Mouse (Mus musculus) T-helper 1 cell (primary cell): ENCODE measurements at regions not wholly inside any gene's neighbourhood (a gene's known extent, or its start where the extent isn't known, plus 50 kb on each side); places are given as distances from the start of the nearest gene placed in this dataset.

ENCODE experiments used
- in situ Hi-C: fragments of 300-600 bp; cut with MboI, MseI; formaldehyde crosslinking; loops from one replicate; pipeline ENCODE4 v1.15.1; 2025; ENCODE audit warnings: high pct_unique_total_duplicates

DNA sequence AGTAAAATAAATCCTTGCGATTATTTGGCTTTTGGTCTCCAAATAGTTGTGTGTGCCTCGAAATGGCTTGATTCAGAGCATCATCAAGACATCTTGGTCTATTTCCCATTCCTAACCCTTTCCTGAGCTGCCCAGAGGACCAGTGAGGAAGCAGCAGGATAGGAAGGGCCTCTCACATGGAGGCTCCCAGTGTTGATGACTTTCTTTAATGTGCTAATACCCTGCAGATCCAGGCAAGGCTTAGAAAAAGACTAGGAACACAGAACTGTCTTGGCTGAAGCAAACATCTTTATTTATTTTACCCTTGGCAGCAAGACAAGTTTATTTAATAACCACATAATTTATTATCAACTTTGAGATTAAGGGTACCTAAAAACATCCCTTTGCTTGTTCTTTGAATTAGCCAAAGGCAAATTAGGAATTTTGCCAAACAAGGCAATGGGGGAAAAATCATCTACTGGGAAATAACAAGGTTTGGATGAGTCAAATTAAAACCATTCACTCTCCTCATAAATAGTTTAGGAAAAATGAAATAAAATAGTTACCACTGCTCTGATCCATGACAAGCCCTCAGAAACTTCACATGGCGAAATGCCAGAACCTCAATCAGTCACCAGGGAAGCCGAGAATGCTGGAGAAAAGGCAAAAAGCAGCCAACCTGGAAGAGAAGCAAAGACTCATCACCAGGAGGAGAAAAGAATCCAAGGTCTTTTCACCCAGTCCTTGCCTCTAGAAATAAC is 263.1 kb upstream of the 1700056E22Rik start:
- in situ Hi-C loops, result no loop called here

DNA sequence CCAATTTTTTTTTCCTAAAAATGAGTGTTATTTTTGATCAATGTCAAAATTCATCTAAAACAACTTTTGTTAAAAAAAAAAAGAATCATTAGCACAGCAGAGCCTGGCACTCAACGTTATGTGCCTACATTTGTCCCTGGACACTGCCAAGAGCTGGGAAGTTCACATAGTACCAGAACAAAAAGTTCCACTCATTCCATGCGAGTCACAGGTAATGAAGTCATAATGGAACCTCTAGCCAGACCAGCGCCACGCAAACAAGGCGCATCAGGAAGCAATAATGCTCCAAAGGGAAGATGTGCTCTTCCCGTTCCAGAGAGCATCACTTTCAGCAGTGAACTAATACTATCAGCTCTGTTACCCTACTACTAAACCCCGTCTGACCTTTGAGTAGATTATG is 257.0 kb upstream of the 1700056E22Rik start:
- in situ Hi-C loops, result no loop called here

DNA sequence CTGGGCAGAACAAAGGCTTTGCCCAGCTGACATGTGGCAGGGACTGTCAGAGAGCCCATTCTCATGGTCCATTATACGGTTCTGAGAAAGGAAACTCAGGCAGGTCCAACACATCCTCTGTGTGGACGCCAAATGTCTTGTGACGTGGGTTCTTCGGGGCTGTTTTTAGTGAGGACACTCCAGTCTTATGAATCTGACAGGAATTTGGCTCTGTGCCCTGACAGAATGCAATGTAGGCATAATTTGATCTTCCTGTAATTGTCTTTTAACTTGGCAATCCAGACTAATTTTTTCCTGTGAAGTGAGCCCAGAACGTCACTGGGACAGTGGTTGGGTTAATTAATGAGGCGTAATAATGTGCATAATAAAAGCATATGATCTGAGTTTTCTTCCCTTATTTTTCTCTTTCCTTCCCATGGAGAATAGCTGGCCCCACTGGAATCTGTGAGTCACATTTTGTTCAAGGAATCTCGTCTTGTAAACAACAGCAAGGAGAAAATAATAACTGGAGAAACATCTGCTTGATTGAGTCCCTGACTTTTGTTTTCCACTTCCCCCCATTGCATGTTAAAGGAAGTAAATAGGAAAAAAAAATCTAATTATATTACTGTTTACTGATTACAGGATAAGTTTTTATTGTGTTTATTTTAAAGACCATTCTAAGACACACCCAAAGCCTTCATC is 255.8 kb upstream of the 1700056E22Rik start:
- in situ Hi-C loops, result no loop called here

DNA sequence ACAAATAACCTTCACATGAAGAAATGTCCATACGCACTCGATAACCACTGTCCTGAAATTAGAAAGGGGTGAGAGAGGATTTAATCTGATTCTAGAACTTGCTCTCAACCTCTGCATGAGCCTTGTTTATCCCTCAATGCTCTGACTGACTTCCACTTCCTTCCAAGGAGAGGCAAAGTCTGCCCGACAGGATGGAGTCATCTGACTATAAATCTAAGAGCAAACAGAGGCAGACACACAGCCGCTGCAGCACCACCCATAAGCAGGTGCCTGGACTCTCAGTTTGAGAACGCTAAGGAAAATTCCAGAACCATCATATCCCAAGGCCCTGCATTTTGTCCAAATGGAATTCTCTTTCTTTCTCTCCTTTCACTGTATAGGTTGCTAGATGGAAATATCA is 247.7 kb upstream of the 1700056E22Rik start:
- in situ Hi-C loops, result no loop called here

DNA sequence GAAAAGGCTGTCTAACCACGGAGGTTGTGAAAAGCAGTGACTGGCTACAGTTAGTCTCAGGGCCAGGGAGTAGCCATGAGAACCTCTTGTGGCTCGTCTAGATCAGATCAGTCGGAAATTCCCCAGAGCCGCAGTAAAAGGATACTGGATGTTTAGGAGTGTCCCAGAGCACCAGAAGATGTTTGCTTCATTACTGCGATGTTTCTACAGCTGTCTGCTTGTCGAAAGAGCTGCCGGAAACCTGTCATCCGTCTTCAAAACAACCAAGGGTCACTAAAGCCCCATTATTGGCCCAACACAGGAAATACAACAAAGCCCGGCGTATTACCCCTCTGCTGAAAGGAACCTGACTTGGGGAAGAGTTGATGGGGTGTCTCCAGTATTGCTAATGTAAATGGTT is 245.2 kb upstream of the 1700056E22Rik start:
- in situ Hi-C loops, result loop anchor here (5.0 kb wide), 1 partner anchor 103 kb away; no protein-coding TSS in a partner anchor

DNA sequence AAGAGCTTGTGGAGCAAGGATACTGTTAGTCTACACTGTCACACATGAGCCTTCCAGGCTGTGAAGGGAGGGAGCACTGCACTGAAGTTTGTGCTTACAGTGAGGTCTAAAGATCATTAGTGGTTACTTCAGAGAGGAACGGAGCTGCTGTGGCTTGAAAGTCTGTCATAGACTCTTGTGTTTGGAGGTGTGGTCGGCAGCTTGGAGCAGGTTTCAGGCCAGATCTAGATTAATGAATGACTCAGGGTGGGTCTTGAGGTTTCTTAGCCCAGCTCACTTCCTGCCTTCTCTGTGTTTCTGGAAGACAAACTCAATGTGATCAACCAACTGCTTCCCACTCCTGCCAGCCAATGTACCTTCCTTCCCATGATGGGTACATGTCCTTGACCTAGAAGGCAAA is 242.9 kb upstream of the 1700056E22Rik start:
- in situ Hi-C loops, result loop anchor here (5.0 kb wide), 1 partner anchor 105 kb away; no protein-coding TSS in a partner anchor

DNA sequence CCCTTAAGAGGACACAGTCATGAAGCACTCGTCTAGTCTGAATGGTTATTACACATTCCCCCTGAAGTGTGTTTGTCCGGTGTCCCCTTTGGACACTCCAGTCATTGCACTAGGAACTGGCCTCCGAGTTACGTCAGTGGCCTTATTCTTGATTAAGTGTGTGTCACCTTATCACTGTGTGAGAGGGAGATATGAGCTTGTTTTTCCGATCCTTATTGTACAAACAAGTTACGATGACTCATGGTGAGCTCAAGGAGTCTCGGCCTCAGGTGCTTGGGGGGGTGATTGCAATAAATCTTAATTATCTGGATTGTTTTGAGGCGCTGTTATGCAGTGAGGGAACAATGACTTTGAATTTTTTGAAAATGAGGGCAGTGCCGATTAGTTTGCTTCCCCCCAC is 241.8 kb upstream of the 1700056E22Rik start:
- in situ Hi-C loops, result loop anchor here (5.0 kb wide), 1 partner anchor 106 kb away; no protein-coding TSS in a partner anchor

DNA sequence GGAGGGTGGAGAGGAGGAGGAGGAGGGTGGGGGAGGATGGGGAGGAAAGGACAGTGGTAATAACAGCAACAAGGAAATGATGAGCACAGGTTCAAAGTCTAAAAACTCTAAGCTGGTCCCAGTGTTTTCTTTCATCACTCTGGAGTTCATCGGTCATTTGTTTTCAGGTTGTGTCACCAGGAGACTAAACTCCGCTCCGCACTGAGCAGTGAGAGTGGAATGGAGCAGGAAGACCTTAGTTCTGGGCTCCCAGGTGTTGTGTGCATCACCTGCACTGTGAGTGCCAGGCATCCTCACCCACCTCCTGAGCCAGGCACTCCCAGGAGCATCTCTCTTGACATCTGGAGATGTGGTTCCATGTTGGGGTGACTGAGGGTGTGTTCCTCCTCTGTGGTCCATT is 241.3 kb upstream of the 1700056E22Rik start:
- in situ Hi-C loops, result loop anchor here (5.0 kb wide), 1 partner anchor 107 kb away; no protein-coding TSS in a partner anchor

DNA sequence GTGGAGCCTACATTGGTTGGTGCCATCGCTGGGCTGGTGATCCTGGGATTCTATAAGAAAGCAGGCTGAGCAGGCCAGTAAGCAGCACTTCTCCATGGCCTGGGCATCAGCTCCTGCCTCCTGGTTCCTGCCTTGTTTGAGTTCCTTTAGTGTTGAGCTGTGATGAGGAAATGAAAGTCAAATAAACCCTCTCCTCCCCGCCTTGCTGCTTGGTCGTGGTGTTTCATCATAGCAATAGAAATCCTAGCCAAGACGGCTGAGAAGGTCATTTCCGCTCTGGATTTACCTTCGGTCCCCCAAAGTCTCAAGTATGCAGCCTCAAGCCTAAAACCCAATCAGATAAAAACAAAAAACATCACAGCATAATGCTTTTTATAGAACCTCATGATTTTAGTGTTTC is 240.6 kb upstream of the 1700056E22Rik start:
- in situ Hi-C loops, result loop anchor here (5.0 kb wide), 1 partner anchor 108 kb away; no protein-coding TSS in a partner anchor

DNA sequence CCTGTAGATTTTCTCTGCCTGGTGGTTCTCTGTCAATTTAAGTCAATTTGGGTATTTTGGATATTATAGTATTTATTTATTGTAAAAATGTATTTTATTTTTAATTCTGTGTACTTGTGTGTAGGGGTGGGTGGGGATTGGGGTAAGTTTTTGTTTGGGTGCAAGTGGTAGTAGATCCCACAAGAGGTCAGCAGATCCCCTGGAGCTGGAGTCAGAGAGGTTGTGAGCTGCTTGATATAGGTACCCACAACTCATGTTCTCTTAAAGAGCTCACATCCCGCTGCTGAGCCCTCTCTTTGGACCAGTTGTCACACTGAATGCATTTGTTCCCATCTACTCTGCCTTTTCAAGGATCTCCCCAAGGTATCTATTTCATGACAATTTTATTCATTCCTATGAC is 239.6 kb upstream of the 1700056E22Rik start:
- in situ Hi-C loops, result no loop called here

DNA sequence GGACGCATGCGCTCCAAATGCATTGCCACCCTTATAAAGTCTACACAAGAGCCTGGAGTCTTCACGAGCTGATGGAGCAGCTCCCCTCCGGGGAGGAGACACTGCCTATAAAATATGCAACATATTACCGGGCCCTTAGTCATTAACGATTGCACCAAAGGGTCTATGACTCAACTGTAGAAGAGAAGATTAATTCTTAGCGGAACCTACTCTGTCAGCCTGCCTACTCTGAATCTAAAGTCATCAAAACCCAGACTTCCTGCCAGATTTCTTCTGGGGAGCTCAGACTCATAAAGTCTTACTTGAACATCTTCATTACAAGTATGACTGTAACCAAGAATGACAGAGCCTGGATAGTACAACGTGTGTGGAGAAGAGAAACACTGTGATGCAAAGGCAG is 237.2 kb upstream of the 1700056E22Rik start:
- in situ Hi-C loops, result no loop called here

DNA sequence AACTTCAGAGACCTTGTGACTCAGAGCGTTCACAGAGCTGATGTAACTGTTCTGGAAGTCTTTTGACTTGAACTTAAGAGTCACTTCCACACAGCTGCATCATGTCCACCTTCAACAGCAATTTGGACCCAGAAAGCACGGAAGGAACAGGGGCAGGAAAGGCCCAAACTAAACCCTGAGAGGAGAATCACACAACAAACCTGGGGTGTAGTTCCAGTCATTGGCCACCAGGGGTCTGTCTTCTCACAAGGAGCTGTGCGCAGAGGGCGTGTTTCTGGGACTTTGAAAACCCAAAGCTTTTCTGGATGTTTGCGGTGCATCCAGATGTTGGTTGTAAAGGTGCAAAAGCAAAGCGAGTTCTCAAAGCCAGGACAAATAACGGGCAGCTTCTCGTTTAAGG is 231.9 kb upstream of the 1700056E22Rik start:
- in situ Hi-C loops, result no loop called here

DNA sequence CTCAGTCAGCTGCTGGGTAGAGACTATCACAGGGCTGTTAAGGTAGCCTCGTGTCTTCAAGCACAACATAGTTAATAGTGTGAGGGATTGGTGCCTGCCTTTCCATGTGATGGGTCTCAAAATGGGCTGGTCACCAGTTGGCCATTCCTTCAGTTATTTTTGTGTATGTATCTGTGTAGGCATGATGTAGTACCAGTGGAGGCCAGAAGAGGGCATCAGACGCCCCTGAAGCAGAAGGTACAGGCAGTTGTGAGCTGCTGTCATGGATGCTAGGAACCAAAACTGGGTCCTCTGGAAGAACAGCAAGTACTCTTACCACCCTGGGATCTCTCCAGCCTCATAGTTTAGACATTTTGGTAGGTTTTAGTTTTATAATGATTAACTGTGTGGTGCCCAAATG is 228.9 kb upstream of the 1700056E22Rik start:
- in situ Hi-C loops, result loop anchor here (5.0 kb wide), 1 partner anchor 469 kb away; the partner anchor contains the start of gene Hlx

DNA sequence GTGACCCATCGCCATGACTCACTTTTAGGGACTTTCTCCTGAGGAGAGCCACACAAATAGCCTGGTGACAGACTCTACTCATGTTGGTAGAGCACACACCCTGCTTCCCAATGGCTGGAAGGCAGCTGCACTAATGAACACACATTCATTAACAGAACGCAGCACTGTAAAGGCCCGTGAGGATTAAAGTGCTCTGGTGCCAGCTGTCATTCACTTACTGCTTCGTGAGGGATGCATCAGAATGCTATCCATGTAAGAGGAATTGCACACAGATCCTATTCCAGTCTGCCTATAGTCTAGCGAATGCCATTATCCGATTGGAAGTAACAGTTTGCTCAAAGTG is 227.3 kb upstream of the 1700056E22Rik start:
- in situ Hi-C loops, result loop anchor here (5.0 kb wide), 1 partner anchor 471 kb away; the partner anchor contains the start of gene Hlx

DNA sequence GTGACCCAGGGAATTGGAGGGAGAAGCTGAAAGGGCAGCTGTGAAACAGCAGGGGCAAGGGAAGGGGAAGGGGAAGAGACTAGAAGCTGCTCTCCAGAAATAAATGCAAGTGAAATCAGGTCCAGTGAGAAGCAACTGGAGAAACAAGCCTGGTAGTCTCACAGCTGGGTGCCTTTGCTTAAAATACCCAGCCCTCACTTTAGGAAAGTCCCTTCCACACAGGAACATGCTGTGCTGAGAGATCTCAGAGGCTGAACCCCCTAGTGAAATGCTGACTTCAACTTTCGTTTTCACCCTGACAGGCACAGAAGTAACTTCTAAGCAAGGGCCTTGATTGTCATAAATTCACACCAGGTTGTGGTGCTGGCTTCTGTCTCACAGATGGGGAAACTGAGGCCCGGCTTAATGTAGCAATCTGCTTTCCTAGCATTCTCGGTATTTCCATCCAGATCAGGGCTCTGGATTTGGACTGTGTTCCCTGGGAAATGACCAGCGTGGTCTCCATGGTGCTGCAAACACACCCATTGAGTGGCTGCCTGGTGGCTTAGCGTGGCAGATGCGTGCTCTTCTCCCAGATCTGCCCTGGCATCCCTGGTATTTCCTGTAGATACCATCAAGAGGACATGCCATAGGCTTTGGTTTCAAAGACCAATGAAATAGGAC is 226.8 kb upstream of the 1700056E22Rik start:
- in situ Hi-C loops, result loop anchor here (5.0 kb wide), 1 partner anchor 471 kb away; the partner anchor contains the start of gene Hlx

DNA sequence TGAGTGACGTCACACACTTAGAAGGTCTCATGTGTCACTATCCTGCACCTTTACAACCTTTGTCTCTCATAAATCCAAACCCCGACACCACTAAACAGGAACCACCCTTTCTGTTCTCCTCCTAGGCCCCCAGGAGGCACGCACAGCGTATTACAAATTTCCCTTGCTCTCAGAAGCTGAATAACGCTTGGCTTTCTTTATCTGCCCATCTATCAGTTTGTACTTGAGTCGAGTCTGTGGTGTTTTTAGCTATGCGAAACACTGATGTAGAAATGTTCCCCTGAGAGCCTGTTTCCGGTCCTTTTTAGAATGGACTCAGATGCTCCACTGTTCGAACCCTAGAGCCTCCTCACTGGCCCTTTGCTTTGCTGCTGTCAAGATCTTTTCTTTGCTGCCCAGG is 225.8 kb upstream of the 1700056E22Rik start:
- in situ Hi-C loops, result loop anchor here (5.0 kb wide), 1 partner anchor 472 kb away; the partner anchor contains the start of gene Hlx

DNA sequence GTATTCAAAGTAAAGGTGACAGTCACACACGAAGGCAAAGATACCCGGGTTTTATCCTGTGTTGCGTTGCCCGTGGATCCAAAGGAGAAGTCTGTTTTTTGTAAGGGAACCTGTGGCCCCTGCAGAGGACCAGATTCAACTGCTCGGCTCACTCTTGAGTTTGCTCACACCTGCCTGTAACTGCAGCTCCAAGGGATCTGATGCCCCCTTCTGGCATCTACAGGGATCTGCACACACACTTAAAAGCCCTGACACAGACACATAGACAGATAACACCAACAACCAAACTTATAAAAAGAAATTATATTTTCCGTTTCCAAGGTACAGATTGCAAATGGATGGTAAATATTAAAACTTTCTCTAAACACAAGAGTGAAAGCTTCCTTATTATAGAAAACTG is 223.3 kb upstream of the 1700056E22Rik start:
- in situ Hi-C loops, result no loop called here

DNA sequence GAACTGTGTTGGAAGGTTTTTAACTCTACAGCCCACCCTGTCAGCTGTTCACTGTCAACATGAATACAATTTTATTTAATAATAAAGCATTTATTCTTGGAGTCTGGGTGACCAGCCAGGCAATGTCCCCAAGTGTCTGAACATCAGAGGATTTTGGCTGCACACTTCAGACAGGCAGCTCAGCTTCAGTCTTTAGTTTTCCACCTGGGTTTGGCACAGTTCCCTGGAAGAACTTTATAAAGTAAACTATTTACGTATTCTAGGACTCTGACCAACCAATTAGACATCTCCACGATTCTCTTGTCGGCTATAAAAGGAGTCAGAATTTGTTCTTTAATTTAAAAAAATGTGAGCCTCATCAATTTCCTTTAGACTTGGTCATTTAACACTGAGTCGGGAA is 220.8 kb upstream of the 1700056E22Rik start:
- in situ Hi-C loops, result no loop called here

DNA sequence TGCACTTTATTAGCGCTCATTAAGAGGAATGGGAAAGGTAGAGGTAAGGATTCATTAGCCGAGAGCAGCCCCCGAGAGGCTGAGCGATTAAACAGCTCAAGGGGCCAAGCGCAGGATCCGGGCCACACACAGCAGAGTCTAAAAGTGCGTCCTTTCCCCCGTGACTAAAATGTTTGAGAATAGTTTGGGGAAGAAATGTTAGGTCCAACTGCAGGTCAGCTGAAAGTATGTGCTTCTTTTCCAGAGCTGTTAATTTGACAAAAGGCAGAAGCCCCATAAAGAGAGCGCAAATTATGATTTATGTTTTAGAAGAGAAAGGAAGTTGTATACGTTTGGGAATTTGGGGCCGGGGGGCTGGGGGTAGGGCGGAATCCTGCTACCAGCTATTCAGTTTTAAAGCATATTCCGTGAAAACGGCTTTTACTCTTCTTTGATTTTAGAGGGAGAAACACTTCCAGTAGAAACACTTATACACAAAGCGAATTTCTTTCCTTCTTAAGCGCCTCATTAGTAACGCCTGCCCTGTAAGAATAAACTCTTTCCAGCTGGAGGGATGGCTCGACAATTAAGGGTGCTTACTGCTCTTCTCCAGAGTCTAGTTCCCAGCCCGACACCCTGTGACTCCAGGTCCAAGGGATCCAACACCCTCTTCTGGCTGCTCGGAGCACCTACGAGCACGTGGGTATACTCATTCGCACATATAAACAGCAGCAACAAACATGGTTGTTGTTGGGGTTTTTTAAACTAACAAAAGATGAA is 210.8 kb upstream of the 1700056E22Rik start:
- in situ Hi-C loops, result no loop called here

DNA sequence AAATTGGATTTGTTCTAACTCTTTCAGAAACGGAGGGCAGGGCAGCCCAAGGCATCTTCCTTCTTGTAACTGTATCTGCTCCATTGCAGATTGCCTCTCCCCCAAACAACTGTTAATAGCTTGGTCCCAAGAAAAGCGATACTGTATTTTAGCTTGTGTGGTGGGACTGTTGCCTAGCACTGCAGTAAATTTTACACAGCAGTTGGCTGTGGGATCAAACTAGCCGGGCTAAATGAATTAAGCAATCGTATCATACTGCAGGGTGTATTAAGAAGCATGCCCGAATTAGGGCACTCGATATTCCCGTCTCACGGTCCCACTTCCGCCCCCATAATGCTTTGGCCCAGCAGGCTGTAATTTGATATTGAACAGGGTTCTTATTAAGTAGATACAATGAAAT is 210.2 kb upstream of the 1700056E22Rik start:
- in situ Hi-C loops, result no loop called here

DNA sequence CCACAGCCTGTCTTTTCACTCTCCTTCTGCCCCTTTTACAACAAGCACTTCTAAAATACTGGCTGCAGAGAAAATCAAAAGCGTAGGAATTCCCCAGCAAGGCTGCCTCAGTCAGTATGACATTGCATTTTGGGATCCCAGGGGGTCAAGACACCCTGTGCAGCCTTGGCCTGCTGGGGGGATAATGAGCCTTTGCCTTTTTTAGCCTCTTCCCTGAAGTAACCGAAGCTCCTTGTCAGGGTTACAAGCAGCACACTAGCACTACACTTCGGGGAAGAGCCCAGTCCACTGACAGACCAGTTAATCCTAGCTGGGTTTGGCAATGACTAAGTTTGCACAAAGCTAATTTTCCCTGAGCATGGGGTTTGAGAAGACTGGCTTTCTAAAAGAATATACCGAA is 207.7 kb upstream of the 1700056E22Rik start:
- in situ Hi-C loops, result no loop called here
